ENCODE assay signal across 12 mouse cellular contexts in the genomic region with DNA sequence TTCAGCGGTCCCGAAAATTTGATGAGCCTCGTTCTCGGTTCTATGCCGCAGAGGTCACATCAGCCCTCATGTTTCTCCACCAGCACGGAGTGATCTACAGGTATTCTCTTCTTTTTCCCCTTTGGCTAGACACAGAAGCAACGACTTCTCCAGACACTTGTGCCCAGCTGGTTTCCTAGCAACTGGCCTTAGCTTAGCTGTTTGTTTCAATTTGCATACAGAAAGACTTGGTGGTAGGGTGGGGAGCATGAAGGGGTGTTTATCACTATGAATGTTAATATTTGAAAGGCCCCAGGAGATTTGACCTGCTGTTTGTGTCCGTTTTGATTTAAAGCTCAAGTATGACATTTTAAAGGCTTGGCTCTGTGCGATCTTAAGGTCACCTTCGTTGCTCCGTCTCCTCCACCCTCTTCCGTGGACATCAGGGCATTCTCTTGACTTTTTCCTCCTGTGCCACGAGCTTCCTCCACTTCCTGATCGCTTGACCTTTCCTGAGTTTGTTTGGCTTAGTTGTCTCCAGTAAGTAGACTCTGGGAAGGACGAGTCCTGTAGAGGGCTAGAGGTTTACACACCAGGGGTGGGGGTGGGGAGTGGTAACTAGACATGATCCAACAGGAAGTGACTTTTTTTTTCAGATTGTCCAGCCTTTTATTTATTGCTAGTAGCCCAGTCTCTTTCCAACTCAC. TPM values are rescaled to one million over a fixed set of nuclear protein-coding genes. Genes with fewer than 3 reads are reported as not detected.
DNase-seq lines count a peak whose midpoint lies in the region; ATAC-seq and TF ChIP-seq lines count a peak whose summit lies in the region.
"Had no signal": no experiment of that assay in that cellular context is flagged by ENCODE, and none has a peak within 500 bp of the region (broad histone marks: within the 10 kb centered on the region; RNA-seq: fewer than 3 reads in every experiment).

No protein-coding gene starts in this region.

- peak in 1 of 2 experiments; percentile 9 for DNase-seq in heart, adult 2 months
- peak; percentile 79 for DNase-seq in kidney, postnatal 0 days (ENCODE audit: low spot score)
- peak; percentile 72 for DNase-seq in lung, postnatal 36 days
- no peak for DNase-seq in thymus, postnatal 36 days
- DNase-seq in cerebellum, adult 9-10 months: no peak
- DNase-seq: liver; thymus, adult 2 months had no signal

- peaks cover 4% of the 10 kb centered on the region; the same call in 1 of the 2 replicates for H3K4me1 ChIP-seq in heart, adult 2 months (ENCODE audit: control insufficient read depth, insufficient read depth, low read length)
- no peaks in the 10 kb centered on the region for H3K4me1 ChIP-seq in heart, embryonic 11.5 days (ENCODE audit: control insufficient read depth, insufficient read depth, low read length)
- no peaks in the 10 kb centered on the region; the same call in 1 of the 2 replicates for H3K4me1 ChIP-seq in brown adipose tissue, adult 24 weeks (ENCODE audit: control insufficient read depth, insufficient read depth, insufficient read length, low read length)
- H3K4me1 ChIP-seq in kidney, postnatal 0 days (replicated peaks; ENCODE audit: insufficient read depth, low read length): peaks cover 5% of the 10 kb centered on the region

- WGBS in heart, adult 2 months: 58% methylated on average over 15 of the region's 15 CpGs
- WGBS in heart, embryonic 11.5 days (ENCODE audit: insufficient replicate concordance): 71% methylated on average over 15 of the region's 15 CpGs
- 57% methylated on average over 15 of the region's 15 CpGs for WGBS in kidney, postnatal 0 days

- intact Hi-C loops in heart, adult 2 months (cut with DNase I): loop anchor here (2.0 kb wide), 1 partner anchor 23 kb away; no protein-coding TSS in a partner anchor

- TF ChIP-seq EP300 in heart, adult 2 months (IDR thresholded peaks at IDR 0.05; ENCODE audit: insufficient read depth, low read depth, low read length): no peak

- H3K4me2 ChIP-seq in heart, embryonic 11.5 days: no peak overlapping the region
- no peak overlapping the region for H3K4me2 ChIP-seq in kidney, postnatal 0 days (ENCODE audit: low read length)
- H3K4me2 ChIP-seq: midbrain, embryonic 11.5 days had no signal

- no peaks in the 10 kb centered on the region for H3K9me3 ChIP-seq in heart, embryonic 11.5 days (replicated peaks; ENCODE audit: control insufficient read depth, low read length)
- H3K9me3 ChIP-seq in kidney, postnatal 0 days (replicated peaks; ENCODE audit: low read length): no peaks in the 10 kb centered on the region

- no peaks in the 10 kb centered on the region for H3K36me3 ChIP-seq in heart, adult 2 months (ENCODE audit: control insufficient read depth, insufficient read depth, low read length)
- H3K36me3 ChIP-seq in heart, embryonic 11.5 days (ENCODE audit: control insufficient read depth, insufficient read depth, low read length): no peaks in the 10 kb centered on the region
- H3K36me3 ChIP-seq in kidney, postnatal 0 days (ENCODE audit: insufficient read depth, low read length): no peaks in the 10 kb centered on the region

- no peak for ATAC-seq in heart, embryonic 11.5 days (replicated peaks; ENCODE audit: insufficient number of reproducible peaks, low FRiP score, low TSS enrichment)
- no peak; the same call in 1 of the 2 replicates for ATAC-seq in kidney, postnatal 0 days (replicated peaks; ENCODE audit: low FRiP score, low read depth)
- no peak for ATAC-seq in activated CD4-positive, CD25-positive, alpha-beta regulatory T cell, adult 4 months
- ATAC-seq: hindbrain, embryonic 16.5 days had no signal

- no peak for TF ChIP-seq POLR2A in heart, adult 2 months (IDR thresholded peaks at IDR 0.05; ENCODE audit: insufficient read depth, low read depth, low read length)

- H3K27me3 ChIP-seq in heart, adult 2 months (ENCODE audit: control insufficient read depth, insufficient read depth, low read length): no peaks in the 10 kb centered on the region
- no peaks in the 10 kb centered on the region for H3K27me3 ChIP-seq in heart, embryonic 11.5 days (ENCODE audit: control insufficient read depth, insufficient read depth, low read length)
- no peaks in the 10 kb centered on the region for H3K27me3 ChIP-seq in kidney, postnatal 0 days (ENCODE audit: insufficient read depth, low read length)

- H3K9ac ChIP-seq in heart, adult 2 months (ENCODE audit: low read depth, low read length): no peak overlapping the region
- H3K9ac ChIP-seq in heart, embryonic 11.5 days (ENCODE audit: low read depth, low read length): no peak overlapping the region
- H3K9ac ChIP-seq in kidney, postnatal 0 days (ENCODE audit: low read depth, low read length): no peak overlapping the region

- H3K27ac ChIP-seq in heart, adult 2 months: peak overlapping the region; percentile 43
- H3K27ac ChIP-seq in heart, embryonic 11.5 days (ENCODE audit: low read depth, low read length): no peak overlapping the region
- H3K27ac ChIP-seq in brown adipose tissue, adult 24 weeks (replicated peaks; ENCODE audit: low read depth, low read length): peak overlapping the region; percentile 12; the same call in 1 of the 2 replicates
- H3K27ac ChIP-seq in kidney, postnatal 0 days: peak overlapping the region; percentile 57

- no peaks in the 10 kb centered on the region for H3K79me2 ChIP-seq in heart, adult 2 months (replicated peaks; ENCODE audit: control insufficient read depth, insufficient read depth, low read length)

- no peak overlapping the region; the same call in 1 of the 2 replicates for H3K4me3 ChIP-seq in heart, adult 2 months
- H3K4me3 ChIP-seq in heart, embryonic 11.5 days (ENCODE audit: low read depth, low read length): no peak overlapping the region
- no peak overlapping the region for H3K4me3 ChIP-seq in brown adipose tissue, adult 24 weeks (ENCODE audit: insufficient read depth, low read depth, low read length)
- no peak overlapping the region for H3K4me3 ChIP-seq in kidney, postnatal 0 days (replicated peaks; ENCODE audit: low read depth, low read length)

- no peak for TF ChIP-seq CTCF in heart, adult 2 months (IDR thresholded peaks at IDR 0.05)
- TF ChIP-seq CTCF in kidney, postnatal 0 days (IDR thresholded peaks at IDR 0.05; ENCODE audit: low read depth): no peak

RNA-seq across cellular contexts. Expression of a gene that starts 54.3 kb away (rescaled TPM):
- total RNA-seq in heart, adult 2 months (2021): not detected
- polyA plus RNA-seq in heart, adult 2 months (2012; rRNA removed): 0.08 TPM in 1 of 2 replicates, not detected in the other
- polyA plus RNA-seq in heart, embryonic 11.5 days (2014; fragmentation: Nextera tagmentation; extraction: Ambion mirVana): 0.24 TPM in 1 of 2 replicates, not detected in the other
- polyA plus RNA-seq in brown adipose tissue, adult 24 weeks (2012; ENCODE audit: insufficient read depth, insufficient read length, missing spikeins): not detected in 2 replicates
- polyA plus RNA-seq in kidney, postnatal 0 days (2015; fragmentation: Nextera tagmentation; extraction: Ambion mirVana): 0.09 and 0.18 TPM in 2 replicates
- polyA plus RNA-seq in activated CD4-positive, CD25-positive, alpha-beta regulatory T cell, adult 4 months (2017; shearing (Covaris generic)): under 1 TPM; 0.60 to 0.93 TPM
- polyA plus RNA-seq: midbrain, embryonic 11.5 days; thymus, adult 2 months had no signal

Comparison
In these comparisons a context has a peak if more than half of its experiments do, and no peak if none do; other contexts are left out.
1. DNase-seq: peak in kidney, postnatal 0 days (single experiment) and lung, postnatal 36 days (single experiment); none in thymus, postnatal 36 days (0 of 2) and cerebellum, adult 9-10 months (single experiment).